ENCODE assay signal across 8 mouse cellular contexts in the genomic region with DNA sequence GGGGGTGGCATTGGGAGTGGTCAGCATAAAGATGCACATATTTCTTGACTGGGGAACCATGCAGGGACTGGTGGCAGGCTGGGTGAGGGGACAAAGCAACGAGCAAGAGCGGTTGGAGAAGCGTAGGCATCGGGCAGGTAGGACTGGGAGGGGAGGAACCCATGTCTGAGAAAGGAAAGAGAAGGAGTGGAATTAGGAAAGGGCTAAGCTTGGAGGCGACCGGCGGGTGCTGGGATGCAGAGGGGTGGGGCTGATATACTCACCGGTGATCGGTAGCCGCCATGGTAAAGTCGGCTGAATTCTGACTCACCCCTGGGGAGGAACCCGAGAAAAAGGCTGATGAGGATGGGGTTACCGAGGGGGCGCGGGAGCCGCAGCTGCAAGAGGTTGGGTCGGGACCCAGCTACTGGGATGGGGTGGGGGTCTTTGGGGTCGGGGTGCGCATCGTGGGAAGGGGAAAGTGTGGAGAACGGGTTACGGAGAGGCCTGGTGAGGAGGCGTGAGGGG. TPM values are rescaled to one million over a fixed set of nuclear protein-coding genes. Genes with fewer than 3 reads are reported as not detected.
DNase-seq lines count a peak whose midpoint lies in the region; ATAC-seq and TF ChIP-seq lines count a peak whose summit lies in the region.

A gene (plus strand): TSS at position 51 of the 507 bp plus-strand sequence.

- peak within 1 kb of the TSS; percentile 85 for H3K4me3 ChIP-seq in forebrain, postnatal 0 days (ENCODE audit: low read depth, low read length)
- peak within 1 kb of the TSS; percentile 84 for H3K4me3 ChIP-seq in hindbrain, embryonic 14.5 days (replicated peaks; ENCODE audit: low read length)
- peak within 1 kb of the TSS; percentile 92 for H3K4me3 ChIP-seq in liver, embryonic 13.5 days (replicated peaks)
- H3K4me3 ChIP-seq in stomach, embryonic 14.5 days (ENCODE audit: low read depth, low read length) = peak within 1 kb of the TSS; percentile 90

- peaks cover 18% of the 10 kb centered on the region; the same call in 1 of the 2 replicates for H3K36me3 ChIP-seq in forebrain, postnatal 0 days (ENCODE audit: insufficient read depth)
- peaks cover 40% of the 10 kb centered on the region for H3K36me3 ChIP-seq in hindbrain, embryonic 14.5 days (replicated peaks; ENCODE audit: control insufficient read depth, insufficient read depth)
- H3K36me3 ChIP-seq in liver, embryonic 13.5 days = peaks cover 25% of the 10 kb centered on the region
- H3K36me3 ChIP-seq in stomach, embryonic 14.5 days (ENCODE audit: control insufficient read depth, insufficient read depth, low read length) = peaks cover 20% of the 10 kb centered on the region

- H3K4me2 ChIP-seq in forebrain, postnatal 0 days (ENCODE audit: low read depth) = peak within 1 kb of the TSS; percentile 93
- H3K4me2 ChIP-seq in hindbrain, embryonic 14.5 days (replicated peaks) = peak within 1 kb of the TSS; percentile 94
- peak within 1 kb of the TSS; percentile 94 for H3K4me2 ChIP-seq in liver, embryonic 13.5 days
- peak within 1 kb of the TSS; percentile 76 for H3K4me2 ChIP-seq in stomach, embryonic 14.5 days (replicated peaks; ENCODE audit: low read depth, low read length)

- peak within 1 kb of the TSS; percentile 83 for H3K27ac ChIP-seq in forebrain, postnatal 0 days (ENCODE audit: low read depth, low read length)
- H3K27ac ChIP-seq in hindbrain, embryonic 14.5 days = peak within 1 kb of the TSS; percentile 82
- peak within 1 kb of the TSS; percentile 88 for H3K27ac ChIP-seq in liver, embryonic 13.5 days
- peak within 1 kb of the TSS; percentile 45; the same call in 1 of the 2 replicates for H3K27ac ChIP-seq in stomach, embryonic 14.5 days (ENCODE audit: low read length)

- TF ChIP-seq CTCF in forebrain, postnatal 0 days (IDR thresholded peaks at IDR 0.05; ENCODE audit: low read depth) = no peak

- H3K9me3 ChIP-seq in forebrain, postnatal 0 days (ENCODE audit: low read length) = no peaks in the 10 kb centered on the region
- no peaks in the 10 kb centered on the region for H3K9me3 ChIP-seq in hindbrain, embryonic 14.5 days (ENCODE audit: control insufficient read depth, low read length)
- no peaks in the 10 kb centered on the region for H3K9me3 ChIP-seq in liver, embryonic 13.5 days (replicated peaks)
- H3K9me3 ChIP-seq in stomach, embryonic 14.5 days (ENCODE audit: control insufficient read depth, low read depth, low read length) = no peaks in the 10 kb centered on the region

- no peak for DNase-seq in left cerebral cortex, adult 18-20 months (ENCODE audit: low spot score in 2 of 2)
- DNase-seq in left cerebral cortex, adult 9 months (ENCODE audit: low spot score in 2 of 2) = no peak
- peak; percentile 35 for DNase-seq in adrenal gland, adult 8-10 months
- no peak for DNase-seq in forebrain, postnatal 0 days
- no peak for DNase-seq in hindbrain, embryonic 14.5 days (ENCODE audit: low spot score)
- DNase-seq in liver, embryonic 13.5 days = peak; percentile 35
- no peak for DNase-seq in urinary bladder, postnatal 10 days (ENCODE audit: low spot score)

- H3K9ac ChIP-seq in forebrain, postnatal 0 days = peak within 1 kb of the TSS; percentile 85
- H3K9ac ChIP-seq in hindbrain, embryonic 14.5 days = peak within 1 kb of the TSS; percentile 91
- peak within 1 kb of the TSS; percentile 95 for H3K9ac ChIP-seq in liver, embryonic 13.5 days
- H3K9ac ChIP-seq in stomach, embryonic 14.5 days (replicated peaks; ENCODE audit: low read depth, low read length) = peak within 1 kb of the TSS; percentile 83

- H3K27me3 ChIP-seq in forebrain, postnatal 0 days (ENCODE audit: insufficient read depth, low read length) = no peaks in the 10 kb centered on the region
- no peaks in the 10 kb centered on the region for H3K27me3 ChIP-seq in hindbrain, embryonic 14.5 days (ENCODE audit: control insufficient read depth, insufficient read depth, low read length)
- H3K27me3 ChIP-seq in liver, embryonic 13.5 days = no peaks in the 10 kb centered on the region
- no peaks in the 10 kb centered on the region for H3K27me3 ChIP-seq in stomach, embryonic 14.5 days (ENCODE audit: control insufficient read depth, insufficient read depth, low read length)

- ATAC-seq in forebrain, postnatal 0 days = peak; percentile 25
- no peak for ATAC-seq in hindbrain, embryonic 14.5 days (ENCODE audit: low FRiP score)
- ATAC-seq in liver, embryonic 13.5 days (ENCODE audit: low read depth) = peak; percentile 6
- peak; percentile 15; the same call in 1 of the 2 replicates for ATAC-seq in stomach, embryonic 14.5 days (ENCODE audit: insufficient number of reproducible peaks, insufficient read depth, low FRiP score, low read depth)

- WGBS in forebrain, postnatal 0 days = 3% methylated on average over 23 of the region's 23 CpGs
- WGBS in hindbrain, embryonic 14.5 days = 2% methylated on average over 23 of the region's 23 CpGs
- WGBS in liver, embryonic 13.5 days (ENCODE audit: insufficient replicate concordance) = under 1% methylated on average over 22 of the region's 23 CpGs
- 1% methylated on average over 23 of the region's 23 CpGs for WGBS in stomach, embryonic 14.5 days

- H3K4me1 ChIP-seq in forebrain, postnatal 0 days (ENCODE audit: insufficient read depth) = peaks cover 20% of the 10 kb centered on the region
- H3K4me1 ChIP-seq in hindbrain, embryonic 14.5 days (replicated peaks; ENCODE audit: control insufficient read depth, insufficient read depth, low read length) = peaks cover 22% of the 10 kb centered on the region
- H3K4me1 ChIP-seq in liver, embryonic 13.5 days (replicated peaks) = peaks cover 40% of the 10 kb centered on the region
- peaks cover 11% of the 10 kb centered on the region; the same call in 1 of the 2 replicates for H3K4me1 ChIP-seq in stomach, embryonic 14.5 days (ENCODE audit: control insufficient read depth, insufficient read depth, low read length)

RNA-seq across cellular contexts. Expression of the gene that starts here (rescaled TPM):
- total RNA-seq in left cerebral cortex, adult 18-20 months (2021) = 10 to 100 TPM; 84.2 to 88.5 TPM
- 10 to 100 TPM; 68.4 to 97.0 (median 84.9) TPM for total RNA-seq in adrenal gland, adult 8-10 months (2022)
- 62.2 and 64.4 TPM in 2 replicates for total RNA-seq in forebrain, postnatal 0 days (2014; rRNA removed)
- 16.3 and 22.1 TPM in 2 replicates for polyA plus RNA-seq in forebrain, postnatal 0 days (2015; fragmentation: Nextera tagmentation; extraction: Ambion mirVana)
- 26.4 and 29.6 TPM in 2 replicates for polyA plus RNA-seq in hindbrain, embryonic 14.5 days (2014; fragmentation: Nextera tagmentation; extraction: Ambion mirVana)
- 7.4 and 8.7 TPM in 2 replicates for polyA plus RNA-seq in liver, embryonic 13.5 days (2015; fragmentation: Nextera tagmentation; extraction: Ambion mirVana)
- 23.1 and 24.3 TPM in 2 replicates for polyA plus RNA-seq in stomach, embryonic 14.5 days (2014; fragmentation: Nextera tagmentation; extraction: Ambion mirVana)

Comparison
In these comparisons a context has a peak if more than half of its experiments do, and no peak if none do; other contexts are left out.
1. DNase-seq: peak in adrenal gland, adult 8-10 months (single experiment) and liver, embryonic 13.5 days (single experiment); none in left cerebral cortex, adult 18-20 months (0 of 2), left cerebral cortex, adult 9 months (0 of 2), forebrain, postnatal 0 days (single experiment), hindbrain, embryonic 14.5 days (single experiment) and urinary bladder, postnatal 10 days (single experiment).
2. Peak in every context shown above with its lines, with median percentiles within 50 percentile points of each other: H3K27ac ChIP-seq, H3K4me2 ChIP-seq, H3K4me3 ChIP-seq and H3K9ac ChIP-seq.